Comparison of ENCODE assay signal across 8 mouse cellular contexts in the genomic region with DNA sequence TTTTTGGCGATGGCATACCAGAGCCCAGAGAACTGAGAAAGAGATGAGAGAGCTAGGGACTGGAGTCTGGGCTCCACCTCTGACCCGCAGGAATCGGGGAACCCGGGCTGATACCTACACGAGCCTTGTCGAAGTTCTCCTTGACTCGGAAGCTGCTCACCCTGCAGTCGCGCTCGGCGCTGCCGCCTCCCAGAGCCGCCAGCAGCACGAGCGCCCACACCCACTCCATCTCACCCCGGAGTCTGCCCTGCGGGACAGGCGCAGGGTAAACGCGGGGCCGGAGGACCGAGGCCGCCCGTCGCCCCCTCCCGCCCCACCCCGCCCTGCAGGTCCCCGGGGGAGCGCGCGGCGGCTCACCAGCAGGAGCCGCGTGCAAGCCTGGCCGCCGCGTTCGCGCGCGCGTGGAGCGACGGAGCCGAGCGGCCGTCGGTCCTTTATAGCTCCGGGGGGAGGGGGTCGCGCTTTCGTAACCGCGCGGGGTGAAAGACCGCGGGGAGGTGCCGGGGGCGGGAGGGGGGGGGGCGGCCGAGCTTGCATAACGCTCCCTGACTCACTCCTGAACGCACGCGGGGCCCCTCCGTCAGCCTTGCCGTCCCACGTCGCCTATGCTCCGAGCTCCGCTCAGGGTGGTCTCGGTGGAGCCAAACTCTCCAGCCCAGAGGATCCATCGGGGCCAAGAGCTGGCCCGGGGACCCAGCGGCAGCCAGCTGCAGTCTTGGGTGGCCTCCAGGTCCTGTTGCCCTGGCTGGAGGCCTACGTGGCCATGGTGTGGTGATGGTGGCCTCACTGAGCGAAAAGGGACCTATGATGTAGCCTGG. TPM values are rescaled to one million over a fixed set of nuclear protein-coding genes. Genes with fewer than 3 reads are reported as not detected.
DNase-seq lines count a peak whose midpoint lies in the region; ATAC-seq and TF ChIP-seq lines count a peak whose summit lies in the region.

No protein-coding gene starts in this region.

- no peak for TF ChIP-seq EP300 in ES-Bruce4 (IDR thresholded peaks at IDR 0.05; ENCODE audit: insufficient read depth, low read depth, low read length)

- no peaks in the 10 kb centered on the region for H3K9me3 ChIP-seq in ES-Bruce4 (replicated peaks; ENCODE audit: control insufficient read depth, insufficient read depth, low read length, poor library complexity, severe bottlenecking)
- H3K9me3 ChIP-seq in forebrain, postnatal 0 days (ENCODE audit: low read length), result no peaks in the 10 kb centered on the region

- peak overlapping the region; percentile 65 for H3K9ac ChIP-seq in ES-Bruce4 (ENCODE audit: low read depth, poor library complexity, severe bottlenecking)
- H3K9ac ChIP-seq in forebrain, postnatal 0 days, result peak overlapping the region; percentile 45
- peak overlapping the region; percentile 94 for H3K9ac ChIP-seq in liver, adult 2 months (ENCODE audit: low read depth, low read length)

- no peaks in the 10 kb centered on the region for H3K36me3 ChIP-seq in ES-Bruce4 (ENCODE audit: control insufficient read depth, insufficient read depth, low read length, poor library complexity, severe bottlenecking)
- H3K36me3 ChIP-seq in forebrain, postnatal 0 days (ENCODE audit: insufficient read depth), result no peaks in the 10 kb centered on the region
- peaks cover 30% of the 10 kb centered on the region for H3K36me3 ChIP-seq in liver, adult 2 months (ENCODE audit: control insufficient read depth, insufficient read depth, low read length)
- no peaks in the 10 kb centered on the region for H3K36me3 ChIP-seq in myocyte (ENCODE audit: control insufficient read depth, insufficient read depth)

- no peaks in the 10 kb centered on the region for H3K4me1 ChIP-seq in ES-Bruce4 (ENCODE audit: control insufficient read depth, insufficient read depth, low read length)
- H3K4me1 ChIP-seq in forebrain, postnatal 0 days (ENCODE audit: insufficient read depth), result 0 out of 2 replicates have a peak, but pooled peaks cover 6% of the 10 kb centered on the region
- peaks cover 13% of the 10 kb centered on the region for H3K4me1 ChIP-seq in liver, adult 2 months (ENCODE audit: control insufficient read depth, insufficient read depth, low read length)

- peaks cover 7% of the 10 kb centered on the region; the same call in 1 of the 2 replicates for H3K79me2 ChIP-seq in liver, adult 2 months (ENCODE audit: control insufficient read depth, insufficient read depth, low read length)
- no peaks in the 10 kb centered on the region for H3K79me2 ChIP-seq in myocyte (ENCODE audit: control insufficient read depth, insufficient read depth)

- TF ChIP-seq POLR2A in ES-Bruce4 (IDR thresholded peaks at IDR 0.05; ENCODE audit: insufficient read depth, low read length), result no peak
- TF ChIP-seq POLR2A in liver, adult 2 months (IDR thresholded peaks at IDR 0.05; ENCODE audit: extremely low read depth, insufficient read depth, low read length), result peak; percentile 94
- no peak for TF ChIP-seq POLR2A in myocyte (IDR thresholded peaks at IDR 0.05; ENCODE audit: insufficient read length, low read depth)

- peak overlapping the region; percentile 80 for H3K4me2 ChIP-seq in forebrain, postnatal 0 days (ENCODE audit: low read depth)
- peak overlapping the region; percentile 24 for H3K4me2 ChIP-seq in myocyte (ENCODE audit: low read depth)

- WGBS in forebrain, postnatal 0 days, result 2% methylated on average over 64 of the region's 77 CpGs
- under 1% methylated on average over 72 of the region's 77 CpGs for WGBS in liver, adult 2 months

- H3K4me3 ChIP-seq in ES-Bruce4 (ENCODE audit: low read depth, low read length) (peak overlapping the region; percentile 85), myocyte (no peak overlapping the region)
- peak overlapping the region; percentile 57 for H3K4me3 ChIP-seq in forebrain, postnatal 0 days (ENCODE audit: low read depth, low read length)
- H3K4me3 ChIP-seq in liver, adult 2 months (ENCODE audit: insufficient read depth, low read depth, low read length), result peak overlapping the region; percentile 92

- no peaks in the 10 kb centered on the region; the same call in 1 of the 2 replicates for H3K27me3 ChIP-seq in ES-Bruce4 (ENCODE audit: control insufficient read depth, insufficient read depth, low read length, poor library complexity, severe bottlenecking)
- H3K27me3 ChIP-seq in forebrain, postnatal 0 days (ENCODE audit: insufficient read depth, low read length), result no peaks in the 10 kb centered on the region; the same call in none of the 2 replicates
- no peaks in the 10 kb centered on the region for H3K27me3 ChIP-seq in liver, adult 2 months (ENCODE audit: control insufficient read depth, insufficient read depth, low read length)
- peaks cover 27% of the 10 kb centered on the region for H3K27me3 ChIP-seq in myocyte (ENCODE audit: control insufficient read depth, insufficient read depth, insufficient read length)

- TF ChIP-seq CTCF in ES-Bruce4 (IDR thresholded peaks at IDR 0.05; ENCODE audit: low read depth, low read length), result no peak
- no peak for TF ChIP-seq CTCF in forebrain, postnatal 0 days (IDR thresholded peaks at IDR 0.05; ENCODE audit: low read depth)
- TF ChIP-seq CTCF in liver, adult 2 months (IDR thresholded peaks at IDR 0.05; ENCODE audit: low read depth, low read length), result no peak

- peak; percentile 67 for DNase-seq in adrenal gland, postnatal 10 days
- DNase-seq in forebrain, postnatal 0 days, result peak; percentile 38
- DNase-seq in heart, postnatal 4 days, result peak; percentile 50
- DNase-seq in liver, adult 2 months (ENCODE audit: extremely low read depth, low read depth, low spot score), result no peak
- DNase-seq in urinary bladder, postnatal 14 days (ENCODE audit: low spot score), result peak; percentile 43
- no peak for DNase-seq in thymus, postnatal 36 days

- no peak overlapping the region for H3K27ac ChIP-seq in ES-Bruce4 (ENCODE audit: insufficient read depth, low read length)
- H3K27ac ChIP-seq in forebrain, postnatal 0 days (ENCODE audit: low read depth, low read length), result no peak overlapping the region
- peak overlapping the region; percentile 99 for H3K27ac ChIP-seq in liver, adult 2 months (replicated peaks; ENCODE audit: insufficient read depth, low read depth, low read length)

- peak; percentile 84 for ATAC-seq in forebrain, postnatal 0 days

- H3ac ChIP-seq in myocyte (ENCODE audit: control insufficient read depth, insufficient read length), result no peak overlapping the region

TF ChIP-seq in myocyte, 11 proteins besides CTCF, POLR2A, EP300 and RAD21:
- TF ChIP-seq SRF (IDR thresholded peaks at IDR 0.05; ENCODE audit: control insufficient read depth, insufficient read length, low read depth), result no peak
- TF ChIP-seq MAX (IDR thresholded peaks at IDR 0.05; ENCODE audit: low read depth), result no peak
- TF ChIP-seq REST (IDR thresholded peaks at IDR 0.05; ENCODE audit: insufficient read depth, insufficient read length), result no peak
- no peak for TF ChIP-seq POLR2AphosphoS2 (IDR thresholded peaks at IDR 0.05; ENCODE audit: insufficient read length, low read depth)
- no peak for TF ChIP-seq CEBPB (IDR thresholded peaks at IDR 0.05; ENCODE audit: insufficient read depth, poor library complexity, severe bottlenecking)
- TF ChIP-seq USF1 (IDR thresholded peaks at IDR 0.05; ENCODE audit: low read depth), result no peak
- TF ChIP-seq MYOD1 (IDR thresholded peaks at IDR 0.05; ENCODE audit: control insufficient read depth in 1 of 3, insufficient read length in 2 of 3, low read depth in 2 of 3), result no peak
- TF ChIP-seq MYOG (IDR thresholded peaks at IDR 0.05; ENCODE audit: control insufficient read depth in 1 of 3, insufficient read depth in 1 of 3, insufficient read length in 2 of 3, low read depth in 2 of 3), result no peak
- TF ChIP-seq TCF3 (IDR thresholded peaks at IDR 0.05; ENCODE audit: insufficient read length, low read depth), result no peak

RNA-seq across cellular contexts. Expression of a gene that starts 0.5 kb away (rescaled TPM):
- polyA plus RNA-seq in ES-Bruce4 (2011; ENCODE audit: insufficient read depth, insufficient read length, low read depth, missing spikeins) (1.2 and 2.0 TPM in 2 replicates), myocyte (2012; fragmentation: generic; extraction: Trizol) (0.35 TPM)
- 100 to 1,000 TPM; 334 to 776 TPM for total RNA-seq in adrenal gland, postnatal 10 days (2021)
- 0.48 and 1.2 TPM in 2 replicates for total RNA-seq in forebrain, postnatal 0 days (2014; rRNA removed)
- polyA plus RNA-seq in forebrain, postnatal 0 days (2015; fragmentation: Nextera tagmentation; extraction: Ambion mirVana), result 3.9 and 4.4 TPM in 2 replicates
- 1 to 10 TPM in 1 of 2 experiments, under 1 TPM in 1; 0.77 to 1.1 TPM for total RNA-seq in heart, postnatal 4 days (2021)
- total RNA-seq in liver, adult 2 months (2014; rRNA removed), result 2,479 and 2,762 TPM in 2 replicates
- polyA plus RNA-seq in liver, adult 2 months (2012; rRNA removed), result 5,105 and 5,134 TPM in 2 replicates

RNA-seq across cellular contexts. Expression of a gene that starts 8.0 kb away (rescaled TPM):
- polyA plus RNA-seq in ES-Bruce4 (2011; ENCODE audit: insufficient read depth, insufficient read length, low read depth, missing spikeins) (not detected in 2 replicates), myocyte (2012; fragmentation: generic; extraction: Trizol) (not detected)
- total RNA-seq in adrenal gland, postnatal 10 days (2021), result 1 to 10 TPM; 1.3 to 3.2 TPM
- 0.08 TPM in 1 of 2 replicates, not detected in the other for total RNA-seq in forebrain, postnatal 0 days (2014; rRNA removed)
- 0.11 TPM in 1 of 2 replicates, not detected in the other for polyA plus RNA-seq in forebrain, postnatal 0 days (2015; fragmentation: Nextera tagmentation; extraction: Ambion mirVana)
- total RNA-seq in heart, postnatal 4 days (2021), result not detected
- total RNA-seq in liver, adult 2 months (2014; rRNA removed), result 1.0 and 2.1 TPM in 2 replicates
- 0.09 TPM in 1 of 2 replicates, not detected in the other for polyA plus RNA-seq in liver, adult 2 months (2012; rRNA removed)

RNA-seq across cellular contexts. Expression of a gene that starts 27.7 kb away (rescaled TPM):
- polyA plus RNA-seq in ES-Bruce4 (2011; ENCODE audit: insufficient read depth, insufficient read length, low read depth, missing spikeins), result not detected in 2 replicates
- 10 to 100 TPM; 11.2 to 46.7 TPM for total RNA-seq in adrenal gland, postnatal 10 days (2021)
- 0.54 and 0.95 TPM in 2 replicates for total RNA-seq in forebrain, postnatal 0 days (2014; rRNA removed)
- polyA plus RNA-seq in forebrain, postnatal 0 days (2015; fragmentation: Nextera tagmentation; extraction: Ambion mirVana), result 0.15 and 0.20 TPM in 2 replicates
- under 1 TPM in 1 of 2 experiments, not detected in 1; 0.38 TPM for total RNA-seq in heart, postnatal 4 days (2021)
- 0.09 and 0.13 TPM in 2 replicates for total RNA-seq in liver, adult 2 months (2014; rRNA removed)
- polyA plus RNA-seq in liver, adult 2 months (2012; rRNA removed), result 0.58 and 0.83 TPM in 2 replicates
- not detected for polyA plus RNA-seq in myocyte (2012; fragmentation: generic; extraction: Trizol)

Comparison
In these comparisons a context has a peak if more than half of its experiments do, and no peak if none do; other contexts are left out.
1. DNase-seq: peak in adrenal gland, postnatal 10 days (single experiment), forebrain, postnatal 0 days (single experiment), heart, postnatal 4 days (single experiment) and urinary bladder, postnatal 14 days (single experiment); none in liver, adult 2 months (single experiment) and thymus, postnatal 36 days (0 of 2).
2. RNA of a gene that starts 0.5 kb away (total RNA-seq): 2,479 to 2,762 TPM in liver, adult 2 months and 334 to 776 TPM in adrenal gland, postnatal 10 days; 0.77 to 1.1 TPM in heart, postnatal 4 days and 0.48 to 1.2 TPM in forebrain, postnatal 0 days; every median in the first group is over 100 times any median in the second.
3. Peak in every context shown above with its lines, with median percentiles within 50 percentile points of each other: H3K9ac ChIP-seq.